Mouse (Mus musculus): ENCODE results near the gene Siah3. TPM values are rescaled to one million over a fixed set of nuclear protein-coding genes. Genes with fewer than 3 reads are reported as not detected.
A peak's percentile ranks its signal among the peaks of the same experiment; 100 is the strongest.

Siah3 gene
- total and polyA plus RNA-seq, 2 experiments from 2014 or later: 3.3 to 6.1 TPM

GRCm38 (mm10) chr14:75505126-75505840 lies 49.5 kb downstream of the Siah3 start:
- TF ChIP-seq CTCF (IDR thresholded peaks at IDR 0.05; ENCODE audit: low read depth): no peak
- Histone ChIP-seq H3K36me3 (ENCODE audit: insufficient read depth) (no peaks in the 10 kb centered on the region), H3K4me1 (ENCODE audit: insufficient read depth) (peaks cover 5% of the 10 kb centered on the region), H3K4me2 (ENCODE audit: low read depth) (no peak overlapping the region), H3K27ac (ENCODE audit: low read depth, low read length) (no peak overlapping the region), H3K27me3 (ENCODE audit: insufficient read depth, low read length) (no peaks in the 10 kb centered on the region), H3K4me3 (ENCODE audit: low read depth, low read length) (no peak overlapping the region), H3K9ac (no peak overlapping the region), H3K9me3 (ENCODE audit: low read length) (no peaks in the 10 kb centered on the region)
- 18% methylated on average over 8 of the region's 8 CpGs for WGBS
- peak; percentile 21 for DNase-seq
- ATAC-seq: peak; percentile 48; the same call in 1 of the 2 replicates

DNA sequence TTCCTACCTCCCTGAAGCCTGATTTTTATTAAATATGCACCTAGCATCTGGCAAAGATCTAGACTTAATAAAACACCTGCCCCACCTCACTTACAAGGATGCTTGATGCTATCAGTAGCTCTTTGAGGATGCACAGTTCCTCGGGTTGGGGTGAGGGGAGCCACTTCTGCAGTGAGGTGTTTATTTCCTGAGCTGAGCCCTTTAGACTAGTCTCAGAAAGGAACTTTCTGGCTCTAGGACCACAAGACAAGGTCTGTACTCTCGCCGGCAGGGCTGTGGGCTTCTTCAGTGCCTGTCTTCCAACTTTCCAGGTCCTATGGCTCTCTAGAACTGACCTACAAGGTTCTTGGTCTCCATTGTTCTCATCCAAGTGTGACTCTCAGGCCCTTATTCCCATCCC lies 50.5 kb downstream of the Siah3 start:
- no peak overlapping the region for H3K9ac ChIP-seq
- 88% methylated on average over 3 of the region's 3 CpGs for WGBS
- H3K4me2 ChIP-seq (ENCODE audit: low read depth): no peak overlapping the region
- no peak for ATAC-seq
- TF ChIP-seq CTCF (IDR thresholded peaks at IDR 0.05; ENCODE audit: low read depth): no peak
- no peak for DNase-seq
- H3K9me3 ChIP-seq (ENCODE audit: low read length): no peaks in the 10 kb centered on the region
- no peak overlapping the region for H3K4me3 ChIP-seq (ENCODE audit: low read depth, low read length)
- peaks cover 5% of the 10 kb centered on the region for H3K4me1 ChIP-seq (ENCODE audit: insufficient read depth)
- no peak overlapping the region for H3K27ac ChIP-seq (ENCODE audit: low read depth, low read length)
- no peaks in the 10 kb centered on the region for H3K36me3 ChIP-seq (ENCODE audit: insufficient read depth)
- no peaks in the 10 kb centered on the region for H3K27me3 ChIP-seq (ENCODE audit: insufficient read depth, low read length)

DNA sequence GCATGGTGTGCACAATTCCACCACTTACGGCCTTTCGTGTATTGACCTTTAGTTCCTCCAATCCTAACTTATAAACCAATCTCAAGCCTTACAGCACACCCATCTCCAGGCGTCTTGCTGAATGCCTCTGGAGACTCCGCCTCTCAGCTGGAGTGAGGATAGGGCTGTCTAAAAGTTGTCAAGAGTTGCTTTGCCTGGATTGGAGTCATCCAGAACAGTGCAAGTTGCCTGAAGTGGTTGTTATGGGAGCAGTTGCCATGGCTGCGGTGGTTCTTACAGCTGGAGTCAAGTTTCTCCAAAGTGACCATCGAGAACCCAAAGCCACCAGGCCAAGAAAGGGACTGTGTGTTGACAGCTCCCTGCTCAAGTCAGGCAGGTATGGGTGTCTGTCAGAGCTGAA lies 54.3 kb downstream of the Siah3 start:
- Histone ChIP-seq H3K4me2 (ENCODE audit: low read depth) (no peak overlapping the region), H3K4me3 (ENCODE audit: low read depth, low read length) (no peak overlapping the region), H3K4me1 (ENCODE audit: insufficient read depth) (peaks cover 5% of the 10 kb centered on the region), H3K27ac (ENCODE audit: low read depth, low read length) (no peak overlapping the region), H3K9ac (no peak overlapping the region), H3K36me3 (ENCODE audit: insufficient read depth) (no peaks in the 10 kb centered on the region), H3K9me3 (ENCODE audit: low read length) (no peaks in the 10 kb centered on the region), H3K27me3 (ENCODE audit: insufficient read depth, low read length) (no peaks in the 10 kb centered on the region)
- ATAC-seq: peak; percentile 32; the same call in 1 of the 2 replicates
- no peak for DNase-seq
- 85% methylated on average over 6 of the region's 6 CpGs for WGBS
- no peak for TF ChIP-seq CTCF (IDR thresholded peaks at IDR 0.05; ENCODE audit: low read depth)

DNA sequence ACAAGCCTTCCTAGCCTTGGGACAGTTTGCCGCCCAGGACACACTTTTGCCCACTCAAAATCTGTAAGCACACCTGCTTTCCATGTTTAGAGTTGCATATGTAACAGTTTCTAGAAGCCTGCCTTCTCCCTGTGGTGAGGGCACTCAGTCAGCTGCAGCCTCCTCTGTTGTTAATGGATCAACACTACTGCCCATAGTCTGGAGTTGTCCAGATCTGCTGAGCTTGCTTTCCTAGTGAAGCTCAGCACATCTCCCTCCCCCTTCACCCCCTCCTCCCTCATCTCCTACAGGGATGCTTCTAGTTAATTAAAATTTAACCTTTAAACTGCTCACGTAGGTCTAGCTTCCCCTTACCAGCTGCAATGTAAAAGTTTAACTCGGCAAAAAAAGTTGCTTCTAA lies 57.2 kb downstream of the Siah3 start:
- Histone ChIP-seq H3K27ac (ENCODE audit: low read depth, low read length) (no peak overlapping the region), H3K4me1 (ENCODE audit: insufficient read depth) (0 out of 2 replicates have a peak, but pooled peaks cover 2% of the 10 kb centered on the region), H3K36me3 (ENCODE audit: insufficient read depth) (no peaks in the 10 kb centered on the region), H3K9me3 (ENCODE audit: low read length) (no peaks in the 10 kb centered on the region), H3K4me2 (ENCODE audit: low read depth) (no peak overlapping the region), H3K9ac (no peak overlapping the region), H3K27me3 (ENCODE audit: insufficient read depth, low read length) (no peaks in the 10 kb centered on the region), H3K4me3 (ENCODE audit: low read depth, low read length) (no peak overlapping the region)
- WGBS: 42% methylated on average over 3 of the region's 3 CpGs
- no peak for TF ChIP-seq CTCF (IDR thresholded peaks at IDR 0.05; ENCODE audit: low read depth)
- ATAC-seq (peak; percentile 5; the same call in 1 of the 2 replicates), DNase-seq (no peak)

DNA sequence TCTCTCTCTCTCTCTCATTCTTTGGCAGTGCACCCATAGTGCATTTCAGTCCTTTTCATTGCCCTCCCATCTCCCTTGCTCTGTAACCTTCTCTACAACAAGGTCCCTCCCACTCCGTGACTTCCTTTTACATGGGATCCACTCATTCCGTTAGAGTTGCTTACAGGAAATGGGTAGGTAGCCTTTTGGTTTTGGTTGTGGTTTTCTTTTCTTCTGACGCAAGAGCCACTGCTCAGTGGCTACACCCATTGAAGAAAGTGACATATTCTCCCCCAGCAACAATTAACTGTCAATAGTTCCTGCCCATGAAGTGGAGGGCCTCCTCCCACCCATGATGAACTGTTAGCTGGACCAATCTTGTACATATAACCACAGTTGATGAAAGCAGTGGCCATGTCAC lies 60.4 kb downstream of the Siah3 start:
- no peaks in the 10 kb centered on the region for H3K27me3 ChIP-seq (ENCODE audit: insufficient read depth, low read length)
- TF ChIP-seq CTCF (IDR thresholded peaks at IDR 0.05; ENCODE audit: low read depth): no peak
- no peak overlapping the region for H3K4me3 ChIP-seq (ENCODE audit: low read depth, low read length)
- H3K27ac ChIP-seq (ENCODE audit: low read depth, low read length): no peak overlapping the region
- H3K9me3 ChIP-seq (ENCODE audit: low read length): no peaks in the 10 kb centered on the region
- no peak overlapping the region for H3K4me2 ChIP-seq (ENCODE audit: low read depth)
- 83% methylated on average over 3 of the region's 3 CpGs for WGBS
- H3K4me1 ChIP-seq (ENCODE audit: insufficient read depth): 0 out of 2 replicates have a peak, but pooled peaks cover 2% of the 10 kb centered on the region
- no peak for ATAC-seq
- DNase-seq: no peak
- H3K36me3 ChIP-seq (ENCODE audit: insufficient read depth): no peaks in the 10 kb centered on the region
- H3K9ac ChIP-seq: no peak overlapping the region

- ATAC-seq (peak; percentile 70; the same call in 1 of the 2 replicates), DNase-seq (peak; percentile 56)
- Histone ChIP-seq H3K4me1 (ENCODE audit: insufficient read depth) (0 out of 2 replicates have a peak, but pooled peaks cover 2% of the 10 kb centered on the region), H3K9me3 (ENCODE audit: low read length) (no peaks in the 10 kb centered on the region), H3K4me2 (ENCODE audit: low read depth) (no peak overlapping the region), H3K9ac (no peak overlapping the region), H3K27ac (ENCODE audit: low read depth, low read length) (no peak overlapping the region), H3K27me3 (ENCODE audit: insufficient read depth, low read length) (no peaks in the 10 kb centered on the region), H3K4me3 (ENCODE audit: low read depth, low read length) (no peak overlapping the region), H3K36me3 (ENCODE audit: insufficient read depth) (no peaks in the 10 kb centered on the region)
- WGBS: 21% methylated on average over 9 of the region's 9 CpGs
- no peak for TF ChIP-seq CTCF (IDR thresholded peaks at IDR 0.05; ENCODE audit: low read depth)
Measured at GRCm38 (mm10) chr14:75516917-75517595, 61.3 kb downstream of the Siah3 start.

Measured in forebrain, postnatal 0 days (tissue).